Mouse (Mus musculus) left cerebral cortex, postnatal 25 days (tissue): ENCODE results near the gene Vmo1. TPM values are rescaled to one million over a fixed set of nuclear protein-coding genes. Genes with fewer than 3 reads are reported as not detected.
"Not testable (repeated sequence)": the region's sequence is repeated elsewhere in the genome, so short reads cannot be mapped to it uniquely, and the experiment has no call there.

Experiments
- DNase-seq, 2 experiments: peaks; one replicate each; pipeline ENCODE4 v3.0.0; 2022; ENCODE audit warnings: low spot score in 2 of 2, mixed read lengths in 1 of 2
- intact Hi-C: fragments of 180-260 bp; cut with DNase I; formaldehyde crosslinking; loops from one replicate; pipeline ENCODE4 v1.15.1; 2025
- total RNA-seq, 2 experiments: library from RNA; stranded (reverse); gene quantifications; 2 replicates each; pipeline ENCODE4 v1.2.3; 2021

The Vmo1 gene
- total RNA-seq, 2 experiments from 2014 or later: not detected

- DNase-seq: no peak
- intact Hi-C loops: loop anchor here (1.0 kb wide), 1 partner anchor 37 kb away; no protein-coding TSS in a partner anchor
Observed at GRCm38 (mm10) chr11:70524782-70525181, 10.4 kb upstream of the Vmo1 start.

GRCm38 (mm10) chr11:70523306-70523989 lies 9.0 kb upstream of the Vmo1 start:
- intact Hi-C loops, DNase-seq: not testable (repeated sequence)

GRCm38 (mm10) chr11:70520178-70520769 lies 5.9 kb upstream of the Vmo1 start:
- no peak for DNase-seq
- intact Hi-C loops: no loop called here

GRCm38 (mm10) chr11:70518923-70519322 lies 4.5 kb upstream of the Vmo1 start, which contains the start of gene Gltpd2:
Gltpd2 (plus strand) TSS chr11:70519196.
- intact Hi-C loops: loop anchor here (5.0 kb wide), 1 partner anchor 238 kb away; no protein-coding TSS in a partner anchor

GRCm38 (mm10) chr11:70518436-70518835 lies 4.0 kb upstream of the Vmo1 start:
- intact Hi-C loops: loop anchor here (5.0 kb wide), 1 partner anchor 239 kb away; no protein-coding TSS in a partner anchor

More at GRCm38 (mm10) chr11:70518923-70519322, 4.5 kb upstream of the Vmo1 start, which contains the start of gene Gltpd2:
- DNase-seq: no peak

GRCm38 (mm10) chr11:70516352-70516751 lies 1.9 kb upstream of the Vmo1 start:
- intact Hi-C loops: loop anchor here (2.0 to 5.0 kb wide), 2 partner anchors 88 to 241 kb away; no protein-coding TSS in a partner anchor
- peak in 1 of 2 experiments; percentile 39 for DNase-seq

More at GRCm38 (mm10) chr11:70518436-70518835, 4.0 kb upstream of the Vmo1 start:
- DNase-seq: no peak

- DNase-seq: no peak
- intact Hi-C loops: no loop called here
Observed at GRCm38 (mm10) chr11:70513520-70513919, 896 bp downstream of the Vmo1 start.

GRCm38 (mm10) chr11:70512709-70513342 lies 1.6 kb downstream of the Vmo1 start:
- intact Hi-C loops: no loop called here
- DNase-seq: no peak

- intact Hi-C loops: no loop called here
- no peak for DNase-seq
Observed at GRCm38 (mm10) chr11:70511825-70512224, 2.6 kb downstream of the Vmo1 start.

- intact Hi-C loops: no loop called here
- no peak for DNase-seq
Observed at GRCm38 (mm10) chr11:70511242-70511641, 3.2 kb downstream of the Vmo1 start.

GRCm38 (mm10) chr11:70509753-70510564 lies 4.5 kb downstream of the Vmo1 start:
- peak in 1 of 2 experiments; percentile 49 for DNase-seq
- intact Hi-C loops: loop anchor here (5.0 kb wide), 1 partner anchor 78 kb away; the partner anchor contains the start of gene Arrb2

- intact Hi-C loops: loop anchor here (1.0 to 5.0 kb wide), 3 partner anchors 55 to 92 kb away; partner anchors contain the start of gene Arrb2
- no peak for DNase-seq
Observed at GRCm38 (mm10) chr11:70506962-70507515, 7.4 kb downstream of the Vmo1 start.

- peak; percentile 26 to 44 for DNase-seq
Observed at GRCm38 (mm10) chr11:70506385-70506784, 8.0 kb downstream of the Vmo1 start.

GRCm38 (mm10) chr11:70504970-70505369 lies 9.4 kb downstream of the Vmo1 start, which contains the start of gene Tm4sf5:
Tm4sf5 (plus strand) TSS chr11:70505244.
- intact Hi-C loops: loop anchor here (5.0 kb wide), 1 partner anchor 73 kb away; the partner anchor contains the start of gene Arrb2
- DNase-seq: no peak

More at GRCm38 (mm10) chr11:70506385-70506784, 8.0 kb downstream of the Vmo1 start:
- intact Hi-C loops: loop anchor here (1.0 to 5.0 kb wide), 3 partner anchors 54 to 92 kb away; partner anchors contain the start of gene Arrb2

- intact Hi-C loops: no loop called here
- DNase-seq: no peak
Observed at GRCm38 (mm10) chr11:70502018-70502417, 12.4 kb downstream of the Vmo1 start.

GRCm38 (mm10) chr11:70500476-70500812 lies 14.0 kb downstream of the Vmo1 start:
- DNase-seq: no peak
- intact Hi-C loops: no loop called here

- intact Hi-C loops: no loop called here
- no peak for DNase-seq
Observed at GRCm38 (mm10) chr11:70499566-70500475, 14.6 kb downstream of the Vmo1 start.

GRCm38 (mm10) chr11:70489684-70490083 lies 24.7 kb downstream of the Vmo1 start:
- intact Hi-C loops: no loop called here
- peak in 1 of 2 experiments; percentile 29 for DNase-seq
